Mouse (Mus musculus) neural tube, embryonic 14.5 days (tissue): ENCODE data around the gene Pmpca. TPM values are rescaled to one million over a fixed set of nuclear protein-coding genes. Genes with fewer than 3 reads are reported as not detected.
A peak's percentile ranks its signal among the peaks of the same experiment; 100 is the strongest.

ENCODE experiments used
- ATAC-seq: fragments of 200-750 bp; cut with Nextera tagmentation; 2 replicates; pipeline ENCODE4 v1.8.0; 2017; ENCODE audit warnings: low read depth, mild to moderate bottlenecking, moderate TSS enrichment, moderate library complexity
- H3K27ac ChIP-seq: fragments of 300-500 bp; sonication (generic); 2 replicates; pipeline ENCODE4 v1.5.1; 2014; ENCODE audit warnings: low read depth, mild to moderate bottlenecking, control low read depth, low read length, moderate library complexity, mixed read lengths
- H3K27me3 ChIP-seq: fragments of 300-500 bp; sonication (generic); 2 replicates; pipeline ENCODE4 v1.6.1; 2014; ENCODE audit warnings: low read length; ENCODE audit not compliant: control insufficient read depth, insufficient read depth
- H3K36me3 ChIP-seq: fragments of 300-500 bp; sonication (generic); 2 replicates; pipeline ENCODE4 v1.6.1; 2014; ENCODE audit warnings: low read length, mixed read lengths; ENCODE audit not compliant: control insufficient read depth, insufficient read depth
- H3K4me1 ChIP-seq: fragments of 300-500 bp; sonication (generic); 2 replicates; pipeline ENCODE4 v1.6.1; 2014; ENCODE audit warnings: low read length; ENCODE audit not compliant: control insufficient read depth, insufficient read depth
- H3K4me2 ChIP-seq: fragments of 300-500 bp; sonication (generic); 2 replicates; pipeline ENCODE4 v1.6.1; 2014; ENCODE audit warnings: mild to moderate bottlenecking, low read depth, low read length, control low read depth
- H3K4me3 ChIP-seq: fragments of 300-500 bp; sonication (generic); 2 replicates; pipeline ENCODE4 v1.5.1; 2014; ENCODE audit warnings: low read depth, low read length, control low read depth, mixed read lengths
- H3K9ac ChIP-seq: fragments of 300-500 bp; sonication (generic); replicated peaks from 2 replicates; pipeline ENCODE4 v1.6.1; 2014; ENCODE audit warnings: low read depth, mild to moderate bottlenecking, control low read depth, low read length, mixed read lengths
- H3K9me3 ChIP-seq: fragments of 300-500 bp; sonication (generic); 2 replicates; pipeline ENCODE4 v1.6.1; 2016; ENCODE audit warnings: low read length; ENCODE audit not compliant: control insufficient read depth
- WGBS: fragments of 180-500 bp; shearing (Covaris S2); extraction: QIAGEN DNeasy Blood & Tissue Kit; methylation state at CpG from one replicate; pipeline ENCODE4 v1.1.7; 2014; 5-methylcytosine and 5-hydroxymethylcytosine counted together
- polyA plus RNA-seq: library from polyadenylated mRNA; unstranded; fragments of >200 nt; fragmentation: Nextera tagmentation; extraction: Ambion mirVana; gene quantifications from 2 replicates; pipeline ENCODE4 v1.2.1, GENCODE M21; 2014

Gene Pmpca
- polyA plus RNA-seq, 1 experiment from 2014 or later: 76.4 TPM

DNA sequence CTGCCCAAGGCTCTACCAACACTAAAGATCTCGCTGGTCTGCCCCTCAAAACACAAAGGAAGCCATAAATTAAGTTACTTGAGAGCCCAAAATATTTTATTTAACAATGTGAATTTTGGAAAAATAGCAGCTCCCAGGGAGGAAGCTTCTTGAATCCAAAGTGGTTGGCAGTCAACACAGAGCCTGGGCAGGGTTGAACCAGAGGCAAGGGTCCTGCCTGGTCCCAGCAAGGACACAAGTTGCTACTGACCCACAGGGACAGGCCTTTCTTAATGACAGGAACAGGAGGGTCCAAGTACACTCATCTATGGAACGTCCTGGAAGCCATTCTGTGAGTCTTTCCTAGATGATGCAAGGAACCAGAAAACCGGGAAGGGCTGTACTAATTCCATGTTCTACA, 20.2 kb downstream of the Pmpca start:
- Histone ChIP-seq H3K4me3 (peak overlapping the region; percentile 93), H3K9ac (peak overlapping the region; percentile 93), H3K36me3 (peaks cover 28% of the 10 kb centered on the region), H3K27me3 (peaks cover 4% of the 10 kb centered on the region; the same call in 1 of the 2 replicates), H3K9me3 (no peaks in the 10 kb centered on the region), H3K4me1 (peaks cover 33% of the 10 kb centered on the region), H3K27ac (no peak overlapping the region), H3K4me2 (peak overlapping the region; percentile 98; the same call in 1 of the 2 replicates)
- ATAC-seq: peak; percentile 10; the same call in 1 of the 2 replicates
- WGBS: 56% methylated on average over 3 of the region's 3 CpGs

DNA sequence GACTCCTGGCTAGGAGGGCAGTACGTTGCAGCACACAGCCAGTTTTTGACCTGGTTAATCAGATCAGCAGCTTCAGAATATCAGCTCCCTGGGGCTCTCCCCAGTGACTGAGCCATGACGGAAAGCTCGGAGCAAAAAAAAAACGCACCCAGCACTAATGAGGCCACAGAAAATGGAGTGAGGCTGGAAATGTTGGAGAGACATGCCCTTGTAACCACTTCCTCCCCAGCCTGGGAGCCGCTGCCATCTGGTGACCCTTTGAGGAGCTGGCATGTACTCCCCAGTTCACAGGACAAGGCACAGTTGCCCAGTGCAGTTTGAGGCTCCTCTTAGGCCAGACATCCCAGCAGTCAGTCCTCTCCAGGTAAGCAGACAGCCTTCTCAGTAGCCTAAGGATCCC, 21.0 kb downstream of the Pmpca start:
- Histone ChIP-seq H3K4me2 (no peak overlapping the region), H3K4me1 (peaks cover 33% of the 10 kb centered on the region), H3K36me3 (peaks cover 33% of the 10 kb centered on the region), H3K9ac (no peak overlapping the region), H3K27ac (no peak overlapping the region), H3K9me3 (no peaks in the 10 kb centered on the region), H3K4me3 (no peak overlapping the region), H3K27me3 (peaks cover 4% of the 10 kb centered on the region; the same call in 1 of the 2 replicates)
- no peak for ATAC-seq
- 69% methylated on average over 5 of the region's 5 CpGs for WGBS

DNA sequence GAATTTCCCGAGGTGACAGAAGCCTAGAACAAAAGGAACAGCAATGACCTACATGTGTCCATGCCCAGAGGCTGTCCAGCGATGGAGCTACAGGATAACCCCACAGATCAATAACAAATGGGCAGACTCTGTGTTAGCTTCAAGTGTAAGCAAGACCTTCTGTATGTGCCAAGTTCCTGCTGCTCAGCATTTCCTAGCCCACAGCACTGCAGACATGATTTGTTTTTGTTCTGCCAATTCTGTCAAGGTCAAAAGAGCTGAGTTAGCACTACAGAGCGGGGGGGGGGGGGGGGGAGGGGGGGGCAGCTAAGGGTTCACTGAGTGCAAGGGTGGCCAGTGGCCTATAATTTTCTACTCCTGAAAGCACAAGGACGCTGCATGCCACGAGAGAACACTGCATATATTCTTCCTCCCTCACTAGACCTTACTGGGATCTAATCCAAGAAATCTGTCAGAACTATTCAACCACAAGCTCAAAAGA, 21.8 kb downstream of the Pmpca start:
- Histone ChIP-seq H3K36me3 (peaks cover 42% of the 10 kb centered on the region), H3K4me1 (peaks cover 30% of the 10 kb centered on the region), H3K4me3 (no peak overlapping the region), H3K27ac (no peak overlapping the region), H3K4me2 (no peak overlapping the region), H3K9me3 (no peaks in the 10 kb centered on the region), H3K9ac (no peak overlapping the region), H3K27me3 (peaks cover 4% of the 10 kb centered on the region; the same call in 1 of the 2 replicates)
- WGBS: 69% methylated on average over 5 of the region's 5 CpGs
- ATAC-seq: no peak

DNA sequence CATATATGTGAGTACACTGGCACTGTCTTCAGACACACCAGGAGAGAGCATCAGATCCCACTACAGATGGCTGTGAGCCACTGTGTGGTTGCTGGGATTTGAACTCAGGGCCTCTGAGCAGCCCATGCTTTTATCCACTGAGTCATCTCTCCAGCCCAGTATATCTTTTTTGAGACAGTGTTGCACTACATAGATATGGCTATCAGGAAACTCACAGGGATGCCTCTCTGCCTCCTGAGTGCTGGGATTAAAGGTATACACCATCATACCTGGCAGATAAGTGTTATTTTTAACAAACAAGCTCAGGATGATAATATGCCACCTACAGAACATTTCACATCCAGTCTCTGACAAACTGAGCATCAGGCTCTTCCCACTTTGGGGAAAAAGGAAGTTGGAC, 27.9 kb downstream of the Pmpca start:
- H3K4me3 ChIP-seq: no peak overlapping the region
- ATAC-seq: no peak
- H3K36me3 ChIP-seq: peaks cover 78% of the 10 kb centered on the region
- H3K9ac ChIP-seq: no peak overlapping the region
- H3K4me2 ChIP-seq: no peak overlapping the region
- no peaks in the 10 kb centered on the region for H3K9me3 ChIP-seq
- no peaks in the 10 kb centered on the region for H3K4me1 ChIP-seq
- no peak overlapping the region for H3K27ac ChIP-seq
- H3K27me3 ChIP-seq: no peaks in the 10 kb centered on the region

DNA sequence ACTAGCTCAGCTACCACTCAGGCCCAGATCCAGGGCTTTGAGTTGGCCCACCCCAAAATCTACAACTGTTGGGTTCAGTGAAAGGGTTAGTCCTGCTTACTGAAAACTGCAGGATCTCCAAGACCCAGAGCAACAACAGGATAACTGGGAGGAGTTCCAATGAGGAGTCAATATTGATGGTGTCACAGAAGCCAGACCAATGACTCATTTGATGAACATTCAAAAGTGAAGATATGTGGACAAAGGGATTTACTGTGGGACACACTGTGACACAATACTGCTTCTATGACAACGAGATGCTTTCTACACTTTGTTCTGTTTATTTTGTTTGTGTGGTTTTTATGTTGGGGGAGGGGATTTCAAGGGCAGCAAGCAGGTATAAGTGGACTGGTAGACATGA, 29.0 kb downstream of the Pmpca start:
- Histone ChIP-seq H3K4me1 (no peaks in the 10 kb centered on the region), H3K27ac (no peak overlapping the region), H3K4me2 (no peak overlapping the region), H3K9me3 (no peaks in the 10 kb centered on the region), H3K9ac (no peak overlapping the region), H3K27me3 (no peaks in the 10 kb centered on the region), H3K36me3 (peaks cover 78% of the 10 kb centered on the region), H3K4me3 (no peak overlapping the region)
- 94% methylated on average over 1 of the region's 1 CpGs for WGBS
- ATAC-seq: no peak

DNA sequence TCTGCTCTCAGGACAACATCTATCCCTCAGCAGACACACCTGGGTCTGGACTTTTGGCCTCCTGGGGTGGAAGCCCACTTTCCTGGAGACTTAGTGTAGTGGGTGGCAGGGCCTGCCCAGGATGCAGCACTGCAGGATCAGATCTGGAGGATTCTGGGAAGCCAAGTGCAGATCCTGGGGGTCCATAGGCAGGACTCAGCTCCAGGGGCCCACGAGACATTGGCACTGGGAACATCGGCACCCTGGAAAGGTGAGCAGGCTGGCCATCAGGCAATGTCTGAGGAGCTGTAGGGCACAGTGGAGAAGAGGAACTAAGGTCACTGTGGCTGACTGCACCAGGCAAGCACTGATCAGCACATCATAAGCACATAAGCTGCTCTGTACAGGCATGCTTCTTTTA, 32.8 kb downstream of the Pmpca start:
- Histone ChIP-seq H3K27me3 (no peaks in the 10 kb centered on the region), H3K4me2 (no peak overlapping the region), H3K9me3 (no peaks in the 10 kb centered on the region), H3K27ac (no peak overlapping the region), H3K4me1 (no peaks in the 10 kb centered on the region), H3K9ac (no peak overlapping the region), H3K36me3 (peaks cover 83% of the 10 kb centered on the region), H3K4me3 (no peak overlapping the region)
- no peak for ATAC-seq
- WGBS: 95% methylated on average over 2 of the region's 2 CpGs

DNA sequence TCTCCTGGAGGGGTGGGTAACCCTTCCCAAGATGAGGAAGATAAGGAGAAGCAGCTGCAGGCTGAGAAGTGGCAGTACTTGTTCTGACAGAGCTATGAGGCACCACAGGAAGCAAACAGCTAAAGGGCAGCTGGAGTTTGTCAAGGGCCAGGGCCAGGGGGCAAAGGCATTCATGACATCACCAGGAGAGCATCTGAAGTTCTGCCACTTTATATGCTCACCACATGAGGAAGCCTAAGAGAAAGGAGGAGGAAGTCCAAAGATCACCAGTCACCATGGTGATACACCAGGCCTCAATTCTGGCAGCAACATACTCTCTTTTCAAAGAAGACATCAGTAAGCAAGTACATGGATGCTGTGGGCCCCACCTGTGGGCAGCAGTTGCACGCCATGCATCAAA, 33.9 kb downstream of the Pmpca start:
- Histone ChIP-seq H3K4me2 (no peak overlapping the region), H3K36me3 (peaks cover 81% of the 10 kb centered on the region), H3K4me1 (no peaks in the 10 kb centered on the region), H3K4me3 (no peak overlapping the region), H3K9me3 (no peaks in the 10 kb centered on the region), H3K27me3 (no peaks in the 10 kb centered on the region), H3K27ac (no peak overlapping the region), H3K9ac (no peak overlapping the region)
- no peak for ATAC-seq
- WGBS: 88% methylated on average over 1 of the region's 1 CpGs

DNA sequence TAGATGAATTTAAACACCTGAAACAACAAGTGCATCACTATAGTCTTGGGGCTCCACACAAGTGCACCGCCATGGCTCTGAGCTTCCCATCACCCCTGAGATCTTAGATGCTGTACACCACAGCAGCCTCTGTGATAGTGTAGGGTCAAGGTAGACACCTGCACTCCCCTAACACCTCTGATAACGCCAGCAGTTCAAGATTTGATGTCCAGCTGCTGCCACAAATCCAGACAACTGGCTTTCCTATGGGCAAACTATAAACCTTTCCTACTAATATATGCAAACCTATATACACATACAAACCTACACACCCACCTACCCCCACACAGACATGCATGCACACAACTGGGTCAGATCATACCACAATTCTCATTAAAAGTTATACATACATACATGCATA, 35.4 kb downstream of the Pmpca start:
- no peak for ATAC-seq
- Histone ChIP-seq H3K9me3 (no peaks in the 10 kb centered on the region), H3K4me3 (no peak overlapping the region), H3K4me2 (no peak overlapping the region), H3K9ac (no peak overlapping the region), H3K4me1 (no peaks in the 10 kb centered on the region), H3K36me3 (peaks cover 87% of the 10 kb centered on the region), H3K27ac (no peak overlapping the region), H3K27me3 (no peaks in the 10 kb centered on the region)
- 98% methylated on average over 2 of the region's 2 CpGs for WGBS

DNA sequence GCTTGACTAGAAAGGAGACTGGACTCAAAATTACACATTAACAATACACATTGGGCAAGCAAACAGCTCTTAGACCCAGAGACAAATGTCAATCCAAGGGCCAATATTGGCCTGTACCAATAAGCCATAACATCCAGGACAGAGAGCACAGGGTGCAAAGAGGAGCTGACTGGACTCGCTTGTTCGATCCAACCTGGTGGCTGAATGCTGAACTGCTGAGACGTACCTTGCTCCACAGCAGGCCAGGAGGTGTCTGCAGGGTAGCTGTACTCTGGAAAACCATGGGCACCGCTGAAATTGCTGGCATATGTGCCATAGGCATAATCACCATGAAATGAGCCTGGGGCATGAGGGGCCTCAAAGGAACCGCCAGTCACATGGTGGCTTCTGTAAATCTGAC, 40.7 kb downstream of the Pmpca start:
- no peak overlapping the region for H3K9ac ChIP-seq
- no peaks in the 10 kb centered on the region for H3K4me1 ChIP-seq
- no peak overlapping the region for H3K27ac ChIP-seq
- H3K4me2 ChIP-seq: no peak overlapping the region
- no peak overlapping the region for H3K4me3 ChIP-seq
- no peaks in the 10 kb centered on the region for H3K9me3 ChIP-seq
- H3K27me3 ChIP-seq: no peaks in the 10 kb centered on the region
- WGBS: 84% methylated on average over 5 of the region's 5 CpGs
- H3K36me3 ChIP-seq: peaks cover 71% of the 10 kb centered on the region
- ATAC-seq: no peak
